Mouse (Mus musculus) hindbrain, embryonic 16.5 days (tissue): ENCODE measurements around the gene Pde8b. TPM values are rescaled to one million over a fixed set of nuclear protein-coding genes. Genes with fewer than 3 reads are reported as not detected.
A peak's percentile ranks its signal among the peaks of the same experiment; 100 is the strongest.

Source experiments
- ATAC-seq: fragments of 200-750 bp; cut with Nextera tagmentation; 2 replicates; pipeline ENCODE4 v1.8.0; 2017; ENCODE audit warnings: moderate TSS enrichment, moderate library complexity
- H3K27ac ChIP-seq: fragments of 300-500 bp; sonication (generic); 2 replicates; pipeline ENCODE4 v1.5.1; 2014; ENCODE audit warnings: low read depth, mild to moderate bottlenecking, control low read depth, low read length, moderate library complexity
- H3K27me3 ChIP-seq: fragments of 300-500 bp; sonication (generic); replicated peaks from 2 replicates; pipeline ENCODE4 v1.6.1; 2014; ENCODE audit warnings: low read length; ENCODE audit not compliant: control insufficient read depth, insufficient read depth
- H3K36me3 ChIP-seq: fragments of 300-500 bp; sonication (generic); 2 replicates; pipeline ENCODE4 v1.6.1; 2014; ENCODE audit warnings: mild to moderate bottlenecking, low read length, moderate library complexity, mixed read lengths; ENCODE audit not compliant: control insufficient read depth, insufficient read depth
- H3K4me1 ChIP-seq: fragments of 300-500 bp; sonication (generic); 2 replicates; pipeline ENCODE4 v1.6.1; 2014; ENCODE audit warnings: low read depth, low read length; ENCODE audit not compliant: control insufficient read depth, insufficient read depth
- H3K4me2 ChIP-seq: fragments of 300-500 bp; sonication (generic); 2 replicates; pipeline ENCODE4 v1.6.1; 2014; ENCODE audit warnings: mild to moderate bottlenecking, low read length, control low read depth, moderate library complexity
- H3K4me3 ChIP-seq: fragments of 300-500 bp; sonication (generic); 2 replicates; pipeline ENCODE4 v1.5.1; 2014; ENCODE audit warnings: mild to moderate bottlenecking, low read length, control low read depth, moderate library complexity
- H3K9ac ChIP-seq: fragments of 300-500 bp; sonication (generic); 2 replicates; pipeline ENCODE4 v1.6.1; 2014; ENCODE audit warnings: low read depth, mild to moderate bottlenecking, control low read depth, low read length, moderate library complexity
- H3K9me3 ChIP-seq: fragments of 300-500 bp; sonication (generic); 2 replicates; pipeline ENCODE4 v1.6.1; 2014; ENCODE audit warnings: mild to moderate bottlenecking, low read length, moderate library complexity; ENCODE audit not compliant: control insufficient read depth
- WGBS: fragments of 180-500 bp; shearing (Covaris S2); extraction: QIAGEN DNeasy Blood & Tissue Kit; methylation state at CpG from one replicate; pipeline ENCODE4 v1.1.7; 2014; 5-methylcytosine and 5-hydroxymethylcytosine counted together
- polyA plus RNA-seq: library from polyadenylated mRNA; unstranded; fragments of >200 nt; fragmentation: Nextera tagmentation; extraction: Ambion mirVana; gene quantifications from 2 replicates; pipeline ENCODE4 v1.2.1, GENCODE M21; 2015

Pde8b gene
- polyA plus RNA-seq, 1 experiment from 2014 or later, result 8.9 TPM

GRCm38 (mm10) chr13:95081082-95081481 lies 169.1 kb downstream of the Pde8b start:
- Histone ChIP-seq H3K27me3 (no peaks in the 10 kb centered on the region), H3K4me2 (no peak overlapping the region), H3K9me3 (no peaks in the 10 kb centered on the region), H3K9ac (no peak overlapping the region), H3K4me1 (no peaks in the 10 kb centered on the region), H3K27ac (no peak overlapping the region), H3K36me3 (no peaks in the 10 kb centered on the region), H3K4me3 (no peak overlapping the region)
- 81% methylated on average over 7 of the region's 7 CpGs for WGBS
- ATAC-seq, result no peak

GRCm38 (mm10) chr13:95078492-95078891 lies 171.6 kb downstream of the Pde8b start:
- Histone ChIP-seq H3K4me1 (peaks cover 3% of the 10 kb centered on the region; the same call in 1 of the 2 replicates), H3K27ac (no peak overlapping the region), H3K4me3 (no peak overlapping the region), H3K36me3 (no peaks in the 10 kb centered on the region), H3K9me3 (no peaks in the 10 kb centered on the region), H3K4me2 (no peak overlapping the region), H3K9ac (no peak overlapping the region), H3K27me3 (no peaks in the 10 kb centered on the region)
- 62% methylated on average over 6 of the region's 6 CpGs for WGBS
- no peak for ATAC-seq

GRCm38 (mm10) chr13:95077688-95078087 lies 172.4 kb downstream of the Pde8b start:
- H3K4me2 ChIP-seq, result no peak overlapping the region
- H3K4me3 ChIP-seq, result no peak overlapping the region
- no peak for ATAC-seq
- H3K9me3 ChIP-seq, result no peaks in the 10 kb centered on the region
- H3K27me3 ChIP-seq, result no peaks in the 10 kb centered on the region
- no peak overlapping the region for H3K27ac ChIP-seq
- WGBS, result 74% methylated on average over 3 of the region's 3 CpGs
- peaks cover 3% of the 10 kb centered on the region; the same call in 1 of the 2 replicates for H3K4me1 ChIP-seq
- H3K9ac ChIP-seq, result no peak overlapping the region
- H3K36me3 ChIP-seq, result no peaks in the 10 kb centered on the region

GRCm38 (mm10) chr13:95076142-95076541 lies 174.0 kb downstream of the Pde8b start:
- Histone ChIP-seq H3K9ac (no peak overlapping the region), H3K36me3 (no peaks in the 10 kb centered on the region), H3K27me3 (no peaks in the 10 kb centered on the region), H3K27ac (no peak overlapping the region), H3K4me1 (peaks cover 3% of the 10 kb centered on the region; the same call in 1 of the 2 replicates), H3K4me2 (no peak overlapping the region), H3K4me3 (no peak overlapping the region), H3K9me3 (no peaks in the 10 kb centered on the region)
- WGBS, result 52% methylated on average over 2 of the region's 2 CpGs
- no peak for ATAC-seq

- Histone ChIP-seq H3K4me3 (no peak overlapping the region), H3K4me2 (no peak overlapping the region), H3K36me3 (no peaks in the 10 kb centered on the region), H3K27me3 (no peaks in the 10 kb centered on the region), H3K27ac (no peak overlapping the region), H3K9me3 (no peaks in the 10 kb centered on the region), H3K9ac (no peak overlapping the region), H3K4me1 (peaks cover 3% of the 10 kb centered on the region; the same call in 1 of the 2 replicates)
- WGBS, result 50% methylated on average over 8 of the region's 8 CpGs
- peak; percentile 58 for ATAC-seq
Observed at GRCm38 (mm10) chr13:95073445-95074172, 176.5 kb downstream of the Pde8b start.

- no peak for ATAC-seq
Observed at GRCm38 (mm10) chr13:95070268-95070667, 179.9 kb downstream of the Pde8b start.

GRCm38 (mm10) chr13:95067854-95068253 lies 182.3 kb downstream of the Pde8b start:
- ATAC-seq, result no peak
- WGBS, result 69% methylated on average over 6 of the region's 6 CpGs

More at GRCm38 (mm10) chr13:95070268-95070667, 179.9 kb downstream of the Pde8b start:
- Histone ChIP-seq H3K27me3 (no peaks in the 10 kb centered on the region), H3K4me2 (no peak overlapping the region), H3K4me3 (no peak overlapping the region), H3K9ac (no peak overlapping the region), H3K27ac (no peak overlapping the region), H3K4me1 (peaks cover 3% of the 10 kb centered on the region; the same call in 1 of the 2 replicates), H3K36me3 (no peaks in the 10 kb centered on the region), H3K9me3 (no peaks in the 10 kb centered on the region)

GRCm38 (mm10) chr13:95063390-95064017 lies 186.6 kb downstream of the Pde8b start:
- Histone ChIP-seq H3K4me3 (no peak overlapping the region), H3K27ac (no peak overlapping the region), H3K36me3 (no peaks in the 10 kb centered on the region), H3K9me3 (no peaks in the 10 kb centered on the region), H3K27me3 (no peaks in the 10 kb centered on the region), H3K9ac (no peak overlapping the region), H3K4me2 (no peak overlapping the region), H3K4me1 (no peaks in the 10 kb centered on the region)
- ATAC-seq, result no peak
- 71% methylated on average over 4 of the region's 4 CpGs for WGBS

More at GRCm38 (mm10) chr13:95067854-95068253, 182.3 kb downstream of the Pde8b start:
- H3K27ac ChIP-seq, result no peak overlapping the region
- H3K9ac ChIP-seq, result no peak overlapping the region
- H3K9me3 ChIP-seq, result no peaks in the 10 kb centered on the region
- no peak overlapping the region for H3K4me2 ChIP-seq
- H3K4me1 ChIP-seq, result no peaks in the 10 kb centered on the region
- H3K27me3 ChIP-seq, result no peaks in the 10 kb centered on the region
- H3K36me3 ChIP-seq, result no peaks in the 10 kb centered on the region
- no peak overlapping the region for H3K4me3 ChIP-seq

- H3K27ac ChIP-seq, result no peak overlapping the region
- no peaks in the 10 kb centered on the region for H3K4me1 ChIP-seq
- H3K36me3 ChIP-seq, result no peaks in the 10 kb centered on the region
- no peak overlapping the region for H3K9ac ChIP-seq
- H3K4me2 ChIP-seq, result no peak overlapping the region
- H3K27me3 ChIP-seq, result no peaks in the 10 kb centered on the region
- no peak overlapping the region for H3K4me3 ChIP-seq
- no peak for ATAC-seq
- WGBS, result 88% methylated on average over 4 of the region's 4 CpGs
- no peaks in the 10 kb centered on the region for H3K9me3 ChIP-seq
Observed at GRCm38 (mm10) chr13:95058885-95059284, 191.3 kb downstream of the Pde8b start.
